Mouse (Mus musculus): ENCODE data around the gene Creb3l2. TPM values are rescaled to one million over a fixed set of nuclear protein-coding genes. Genes with fewer than 3 reads are reported as not detected.

Gene Creb3l2
- polyA plus RNA-seq, 1 experiment from 2014 or later, result 4.1 TPM

GRCm38 (mm10) chr6:37424374-37424773 lies 17.6 kb downstream of the Creb3l2 start:
- H3K4me2 ChIP-seq, result no peak overlapping the region
- peaks cover 5% of the 10 kb centered on the region for H3K4me1 ChIP-seq
- 74% methylated on average over 7 of the region's 7 CpGs for WGBS
- no peak overlapping the region for H3K27ac ChIP-seq (replicated peaks)
- H3K27me3 ChIP-seq (replicated peaks), result no peaks in the 10 kb centered on the region
- ATAC-seq (ENCODE audit: low FRiP score), result no peak
- H3K36me3 ChIP-seq, result no peaks in the 10 kb centered on the region
- no peak overlapping the region for H3K4me3 ChIP-seq (replicated peaks)
- no peak overlapping the region for H3K9ac ChIP-seq (replicated peaks)
- no peaks in the 10 kb centered on the region for H3K9me3 ChIP-seq (replicated peaks)

- Histone ChIP-seq H3K4me2 (no peak overlapping the region), H3K36me3 (no peaks in the 10 kb centered on the region), H3K9me3 (replicated peaks) (no peaks in the 10 kb centered on the region), H3K9ac (replicated peaks) (no peak overlapping the region), H3K27me3 (replicated peaks) (no peaks in the 10 kb centered on the region), H3K27ac (replicated peaks) (no peak overlapping the region), H3K4me3 (replicated peaks) (no peak overlapping the region), H3K4me1 (peaks cover 11% of the 10 kb centered on the region)
- no peak for ATAC-seq (ENCODE audit: low FRiP score)
- 73% methylated on average over 1 of the region's 1 CpGs for WGBS
These were observed 18.6 kb downstream of the Creb3l2 start for GRCm38 (mm10) chr6:37423386-37423785.

GRCm38 (mm10) chr6:37421124-37421523 lies 20.8 kb downstream of the Creb3l2 start:
- ATAC-seq (ENCODE audit: low FRiP score), result no peak
- no peaks in the 10 kb centered on the region for H3K27me3 ChIP-seq (replicated peaks)
- no peak overlapping the region for H3K9ac ChIP-seq (replicated peaks)
- H3K4me3 ChIP-seq (replicated peaks), result no peak overlapping the region
- H3K36me3 ChIP-seq, result no peaks in the 10 kb centered on the region
- H3K9me3 ChIP-seq (replicated peaks), result no peaks in the 10 kb centered on the region
- WGBS, result 86% methylated on average over 6 of the region's 6 CpGs
- peaks cover 13% of the 10 kb centered on the region for H3K4me1 ChIP-seq
- no peak overlapping the region for H3K4me2 ChIP-seq
- H3K27ac ChIP-seq (replicated peaks), result no peak overlapping the region

- peak overlapping the region; percentile 20; the same call in 1 of the 2 replicates for H3K4me2 ChIP-seq
- no peak overlapping the region for H3K4me3 ChIP-seq (replicated peaks)
- H3K27ac ChIP-seq (replicated peaks), result peak overlapping the region; percentile 56
- no peaks in the 10 kb centered on the region for H3K27me3 ChIP-seq (replicated peaks)
- H3K9me3 ChIP-seq (replicated peaks), result no peaks in the 10 kb centered on the region
- no peaks in the 10 kb centered on the region for H3K36me3 ChIP-seq
- H3K9ac ChIP-seq (replicated peaks), result no peak overlapping the region
- peaks cover 13% of the 10 kb centered on the region for H3K4me1 ChIP-seq
- no peak for ATAC-seq (ENCODE audit: low FRiP score)
- 73% methylated on average over 17 of the region's 17 CpGs for WGBS
These were observed 22.5 kb downstream of the Creb3l2 start for GRCm38 (mm10) chr6:37419445-37419941.

- ATAC-seq (ENCODE audit: low FRiP score), result no peak
- no peaks in the 10 kb centered on the region for H3K27me3 ChIP-seq (replicated peaks)
- no peak overlapping the region for H3K4me3 ChIP-seq (replicated peaks)
- H3K36me3 ChIP-seq, result no peaks in the 10 kb centered on the region
- H3K9ac ChIP-seq (replicated peaks), result no peak overlapping the region
- H3K9me3 ChIP-seq (replicated peaks), result no peaks in the 10 kb centered on the region
- H3K4me2 ChIP-seq, result peak overlapping the region; percentile 20; the same call in 1 of the 2 replicates
- peak overlapping the region; percentile 56 for H3K27ac ChIP-seq (replicated peaks)
- WGBS, result 70% methylated on average over 6 of the region's 6 CpGs
- peaks cover 13% of the 10 kb centered on the region for H3K4me1 ChIP-seq
These were observed 23.0 kb downstream of the Creb3l2 start for GRCm38 (mm10) chr6:37418931-37419330.

- no peak overlapping the region for H3K9ac ChIP-seq (replicated peaks)
- no peak overlapping the region for H3K4me3 ChIP-seq (replicated peaks)
- H3K36me3 ChIP-seq, result no peaks in the 10 kb centered on the region
- ATAC-seq (ENCODE audit: low FRiP score), result no peak
- H3K4me2 ChIP-seq, result no peak overlapping the region
- 81% methylated on average over 4 of the region's 4 CpGs for WGBS
- H3K27me3 ChIP-seq (replicated peaks), result no peaks in the 10 kb centered on the region
- no peaks in the 10 kb centered on the region for H3K9me3 ChIP-seq (replicated peaks)
- peaks cover 13% of the 10 kb centered on the region for H3K4me1 ChIP-seq
- H3K27ac ChIP-seq (replicated peaks), result no peak overlapping the region
These were observed 25.2 kb downstream of the Creb3l2 start for GRCm38 (mm10) chr6:37416743-37417142.

GRCm38 (mm10) chr6:37415505-37415904 lies 26.4 kb downstream of the Creb3l2 start:
- WGBS, result 88% methylated on average over 6 of the region's 6 CpGs
- Histone ChIP-seq H3K27ac (replicated peaks) (no peak overlapping the region), H3K4me3 (replicated peaks) (no peak overlapping the region), H3K4me1 (peaks cover 13% of the 10 kb centered on the region), H3K36me3 (no peaks in the 10 kb centered on the region), H3K27me3 (replicated peaks) (no peaks in the 10 kb centered on the region), H3K4me2 (no peak overlapping the region), H3K9me3 (replicated peaks) (no peaks in the 10 kb centered on the region), H3K9ac (replicated peaks) (no peak overlapping the region)
- ATAC-seq (ENCODE audit: low FRiP score), result no peak

GRCm38 (mm10) chr6:37415034-37415433 lies 26.9 kb downstream of the Creb3l2 start:
- Histone ChIP-seq H3K27me3 (replicated peaks) (no peaks in the 10 kb centered on the region), H3K27ac (replicated peaks) (no peak overlapping the region), H3K9ac (replicated peaks) (no peak overlapping the region), H3K9me3 (replicated peaks) (no peaks in the 10 kb centered on the region), H3K36me3 (no peaks in the 10 kb centered on the region), H3K4me3 (replicated peaks) (no peak overlapping the region), H3K4me2 (no peak overlapping the region), H3K4me1 (peaks cover 13% of the 10 kb centered on the region)
- 54% methylated on average over 7 of the region's 7 CpGs for WGBS
- ATAC-seq (ENCODE audit: low FRiP score), result peak; percentile 24; the same call in 1 of the 2 replicates

GRCm38 (mm10) chr6:37414576-37414975 lies 27.4 kb downstream of the Creb3l2 start:
- H3K9ac ChIP-seq (replicated peaks), result no peak overlapping the region
- no peaks in the 10 kb centered on the region for H3K27me3 ChIP-seq (replicated peaks)
- H3K4me1 ChIP-seq, result peaks cover 10% of the 10 kb centered on the region
- no peaks in the 10 kb centered on the region for H3K9me3 ChIP-seq (replicated peaks)
- no peak overlapping the region for H3K4me2 ChIP-seq
- no peaks in the 10 kb centered on the region for H3K36me3 ChIP-seq
- no peak for ATAC-seq (ENCODE audit: low FRiP score)
- WGBS, result 95% methylated on average over 10 of the region's 10 CpGs
- H3K27ac ChIP-seq (replicated peaks), result no peak overlapping the region
- H3K4me3 ChIP-seq (replicated peaks), result no peak overlapping the region

GRCm38 (mm10) chr6:37411696-37412095 lies 30.2 kb downstream of the Creb3l2 start:
- Histone ChIP-seq H3K9ac (replicated peaks) (no peak overlapping the region), H3K4me3 (replicated peaks) (no peak overlapping the region), H3K4me2 (no peak overlapping the region), H3K27me3 (replicated peaks) (no peaks in the 10 kb centered on the region), H3K27ac (replicated peaks) (no peak overlapping the region), H3K36me3 (no peaks in the 10 kb centered on the region), H3K9me3 (replicated peaks) (no peaks in the 10 kb centered on the region), H3K4me1 (0 out of 2 replicates have a peak, but pooled peaks cover under 1% of the 10 kb centered on the region)
- ATAC-seq (ENCODE audit: low FRiP score), result no peak
- WGBS, result 79% methylated on average over 3 of the region's 3 CpGs

- no peaks in the 10 kb centered on the region for H3K27me3 ChIP-seq (replicated peaks)
- H3K9me3 ChIP-seq (replicated peaks), result no peaks in the 10 kb centered on the region
- H3K9ac ChIP-seq (replicated peaks), result no peak overlapping the region
- WGBS, result 85% methylated on average over 2 of the region's 2 CpGs
- ATAC-seq (ENCODE audit: low FRiP score), result no peak
- no peaks in the 10 kb centered on the region for H3K36me3 ChIP-seq
- no peak overlapping the region for H3K4me3 ChIP-seq (replicated peaks)
- no peaks in the 10 kb centered on the region for H3K4me1 ChIP-seq
- H3K4me2 ChIP-seq, result no peak overlapping the region
- no peak overlapping the region for H3K27ac ChIP-seq (replicated peaks)
These were observed 32.1 kb downstream of the Creb3l2 start for GRCm38 (mm10) chr6:37409829-37410228.

- Histone ChIP-seq H3K4me2 (no peak overlapping the region), H3K36me3 (no peaks in the 10 kb centered on the region), H3K9me3 (replicated peaks) (no peaks in the 10 kb centered on the region), H3K4me1 (no peaks in the 10 kb centered on the region), H3K4me3 (replicated peaks) (no peak overlapping the region), H3K27me3 (replicated peaks) (no peaks in the 10 kb centered on the region), H3K27ac (replicated peaks) (no peak overlapping the region), H3K9ac (replicated peaks) (no peak overlapping the region)
- ATAC-seq (ENCODE audit: low FRiP score), result no peak
- 64% methylated on average over 3 of the region's 3 CpGs for WGBS
These were observed 34.1 kb downstream of the Creb3l2 start for GRCm38 (mm10) chr6:37407876-37408275.

GRCm38 (mm10) chr6:37406903-37407302 lies 35.0 kb downstream of the Creb3l2 start:
- H3K27me3 ChIP-seq (replicated peaks), result no peaks in the 10 kb centered on the region
- H3K4me1 ChIP-seq, result no peaks in the 10 kb centered on the region
- no peak overlapping the region for H3K4me3 ChIP-seq (replicated peaks)
- WGBS, result 93% methylated on average over 6 of the region's 6 CpGs
- no peak overlapping the region for H3K27ac ChIP-seq (replicated peaks)
- H3K36me3 ChIP-seq, result no peaks in the 10 kb centered on the region
- no peak for ATAC-seq (ENCODE audit: low FRiP score)
- no peaks in the 10 kb centered on the region for H3K9me3 ChIP-seq (replicated peaks)
- no peak overlapping the region for H3K9ac ChIP-seq (replicated peaks)
- H3K4me2 ChIP-seq, result no peak overlapping the region
